Mouse (Mus musculus) cortical plate, adult 2 months (tissue): Measurements from ENCODE around the gene Vmn1r90.

Source experiments
- CTCF ChIP-seq: fragments of 200-500 bp; IDR thresholded peaks from 2 replicates; pipeline ENCODE4 v1.5.1; 2011; ENCODE audit warnings: mild to moderate bottlenecking, control low read depth, low read length; ENCODE audit not compliant: insufficient read depth; ENCODE audit errors: extremely low read depth
- POLR2A ChIP-seq: fragments of 200-500 bp; IDR thresholded peaks from 2 replicates; pipeline ENCODE4 v1.6.1; 2011; ENCODE audit warnings: mild to moderate bottlenecking, low read length, control low read depth; ENCODE audit not compliant: insufficient read depth; ENCODE audit errors: extremely low read depth

GRCm38 (mm10) chr7:14518301-14518700, 45.0 kb downstream of the Vmn1r90 start:
- no peak for TF ChIP-seq CTCF
- no peak for TF ChIP-seq POLR2A
